Mouse (Mus musculus) lung, postnatal 0 days (tissue): ENCODE measurements around the gene Pbx4. TPM values are rescaled to one million over a fixed set of nuclear protein-coding genes. Genes with fewer than 3 reads are reported as not detected.

Source experiments
- ATAC-seq: fragments of 200-750 bp; cut with Nextera tagmentation; 2 replicates; pipeline ENCODE4 v1.8.0; 2017; ENCODE audit warnings: moderate library complexity
- DNase-seq: peaks from one replicate; pipeline ENCODE4 v3.0.0-alpha.2; 2016; ENCODE audit warnings: low spot score
- H3K27ac ChIP-seq: fragments of 300-500 bp; sonication (generic); 2 replicates; pipeline ENCODE4 v1.5.1; 2014; ENCODE audit warnings: antibody characterized with exemption, mild to moderate bottlenecking, low read length, mixed read lengths
- H3K27me3 ChIP-seq: fragments of 300-500 bp; sonication (generic); replicated peaks from 2 replicates; pipeline ENCODE4 v1.6.1; 2014; ENCODE audit warnings: low read length, mixed read lengths; ENCODE audit not compliant: insufficient read depth
- H3K36me3 ChIP-seq: fragments of 300-500 bp; sonication (generic); 2 replicates; pipeline ENCODE4 v1.6.1; 2014; ENCODE audit warnings: low read length, mixed read lengths; ENCODE audit not compliant: insufficient read depth
- H3K4me1 ChIP-seq: fragments of 300-500 bp; sonication (generic); 2 replicates; pipeline ENCODE4 v1.6.1; 2014; ENCODE audit warnings: antibody characterized with exemption, low read depth, low read length, mixed read lengths; ENCODE audit not compliant: insufficient read depth
- H3K4me2 ChIP-seq: fragments of 300-500 bp; sonication (generic); replicated peaks from 2 replicates; pipeline ENCODE4 v1.6.1; 2014; ENCODE audit warnings: low read depth, mild to moderate bottlenecking, low read length, moderate library complexity, mixed read lengths
- H3K4me3 ChIP-seq: fragments of 300-500 bp; sonication (generic); 2 replicates; pipeline ENCODE4 v1.5.1; 2014; ENCODE audit warnings: low read depth, low read length
- H3K9ac ChIP-seq: fragments of 300-500 bp; sonication (generic); replicated peaks from 2 replicates; pipeline ENCODE4 v1.6.1; 2014; ENCODE audit warnings: low read depth, mild to moderate bottlenecking
- H3K9me3 ChIP-seq: fragments of 300-500 bp; sonication (generic); 2 replicates; pipeline ENCODE4 v1.6.1; 2016; ENCODE audit warnings: low read length, mixed read lengths
- CTCF ChIP-seq: IDR thresholded peaks from 2 replicates; pipeline ENCODE4 v1.5.1; 2016; ENCODE audit warnings: antibody characterized with exemption, mild to moderate bottlenecking
- EP300 ChIP-seq: IDR thresholded peaks from 2 replicates; pipeline ENCODE4 v1.6.1; 2016; ENCODE audit warnings: antibody characterized with exemption, mild to moderate bottlenecking, control low read depth
- WGBS: fragments of 180-500 bp; shearing (Covaris S2); extraction: QIAGEN DNeasy Blood & Tissue Kit; methylation state at CpG from one replicate; pipeline ENCODE4 v1.1.7; 2014; 5-methylcytosine and 5-hydroxymethylcytosine counted together
- polyA plus RNA-seq: library from polyadenylated mRNA; unstranded; fragments of >200 nt; fragmentation: Nextera tagmentation; extraction: Ambion mirVana; gene quantifications from 2 replicates; pipeline ENCODE4 v1.2.1, GENCODE M21; 2015

Gene Pbx4
- polyA plus RNA-seq, 1 experiment from 2014 or later, result 17.0 TPM

GRCm38 (mm10) chr8:69801796-69802195 lies 30.5 kb upstream of the Pbx4 start:
- Histone ChIP-seq H3K9me3 (no peaks in the 10 kb centered on the region), H3K27me3 (no peaks in the 10 kb centered on the region)

GRCm38 (mm10) chr8:69802216-69802615 lies 30.1 kb upstream of the Pbx4 start:
- TF ChIP-seq EP300, result no peak
- TF ChIP-seq CTCF, result no peak
- H3K9ac ChIP-seq, result no peak overlapping the region
- no peak overlapping the region for H3K27ac ChIP-seq
- H3K4me3 ChIP-seq, result no peak overlapping the region
- no peaks in the 10 kb centered on the region for H3K9me3 ChIP-seq
- H3K36me3 ChIP-seq, result peaks cover 66% of the 10 kb centered on the region
- no peaks in the 10 kb centered on the region for H3K4me1 ChIP-seq
- no peak overlapping the region for H3K4me2 ChIP-seq
- H3K27me3 ChIP-seq, result no peaks in the 10 kb centered on the region
- DNase-seq (no peak), ATAC-seq (no peak)

More at GRCm38 (mm10) chr8:69801796-69802195, 30.5 kb upstream of the Pbx4 start:
- ATAC-seq (no peak), DNase-seq (no peak)
- Histone ChIP-seq H3K4me3 (no peak overlapping the region), H3K27ac (no peak overlapping the region), H3K9ac (no peak overlapping the region), H3K36me3 (peaks cover 70% of the 10 kb centered on the region), H3K4me1 (no peaks in the 10 kb centered on the region), H3K4me2 (no peak overlapping the region)
- 98% methylated on average over 4 of the region's 4 CpGs for WGBS
- TF ChIP-seq CTCF (no peak), EP300 (no peak)

- H3K4me1 ChIP-seq, result no peaks in the 10 kb centered on the region
- H3K27me3 ChIP-seq, result no peaks in the 10 kb centered on the region
- H3K36me3 ChIP-seq, result peaks cover 54% of the 10 kb centered on the region
- no peak for TF ChIP-seq CTCF
- no peak for TF ChIP-seq EP300
- DNase-seq (no peak), ATAC-seq (no peak)
- H3K9ac ChIP-seq, result no peak overlapping the region
- no peak overlapping the region for H3K4me2 ChIP-seq
- 92% methylated on average over 7 of the region's 7 CpGs for WGBS
- no peak overlapping the region for H3K27ac ChIP-seq
- H3K4me3 ChIP-seq, result no peak overlapping the region
- no peaks in the 10 kb centered on the region for H3K9me3 ChIP-seq
Observed at GRCm38 (mm10) chr8:69803366-69803765, 28.9 kb upstream of the Pbx4 start.

GRCm38 (mm10) chr8:69804537-69804936 lies 27.8 kb upstream of the Pbx4 start:
- Histone ChIP-seq H3K36me3 (peaks cover 44% of the 10 kb centered on the region), H3K9ac (no peak overlapping the region), H3K4me1 (no peaks in the 10 kb centered on the region), H3K9me3 (no peaks in the 10 kb centered on the region), H3K27me3 (no peaks in the 10 kb centered on the region), H3K27ac (no peak overlapping the region), H3K4me2 (no peak overlapping the region), H3K4me3 (no peak overlapping the region)
- ATAC-seq (no peak), DNase-seq (no peak)
- 93% methylated on average over 6 of the region's 6 CpGs for WGBS
- no peak for TF ChIP-seq CTCF
- TF ChIP-seq EP300, result no peak

- H3K4me2 ChIP-seq, result no peak overlapping the region
- TF ChIP-seq CTCF, result no peak
- no peak for TF ChIP-seq EP300
- H3K9me3 ChIP-seq, result no peaks in the 10 kb centered on the region
- DNase-seq, result no peak
- H3K4me3 ChIP-seq, result no peak overlapping the region
- 94% methylated on average over 10 of the region's 10 CpGs for WGBS
- no peaks in the 10 kb centered on the region for H3K27me3 ChIP-seq
- H3K4me1 ChIP-seq, result no peaks in the 10 kb centered on the region
- H3K27ac ChIP-seq, result no peak overlapping the region
- ATAC-seq, result no peak
- H3K9ac ChIP-seq, result no peak overlapping the region
- H3K36me3 ChIP-seq, result peaks cover 38% of the 10 kb centered on the region
Observed at GRCm38 (mm10) chr8:69805086-69805485, 27.2 kb upstream of the Pbx4 start.

- DNase-seq (no peak), ATAC-seq (no peak)
- TF ChIP-seq EP300, result no peak
- TF ChIP-seq CTCF, result no peak
- Histone ChIP-seq H3K4me1 (no peaks in the 10 kb centered on the region), H3K4me3 (no peak overlapping the region), H3K27ac (no peak overlapping the region), H3K4me2 (no peak overlapping the region), H3K27me3 (no peaks in the 10 kb centered on the region), H3K9ac (no peak overlapping the region), H3K9me3 (no peaks in the 10 kb centered on the region), H3K36me3 (peaks cover 34% of the 10 kb centered on the region)
- 87% methylated on average over 8 of the region's 9 CpGs for WGBS
Observed at GRCm38 (mm10) chr8:69805491-69805890, 26.8 kb upstream of the Pbx4 start.

GRCm38 (mm10) chr8:69807236-69807635 lies 25.1 kb upstream of the Pbx4 start:
- Histone ChIP-seq H3K36me3 (peaks cover 22% of the 10 kb centered on the region), H3K9ac (no peak overlapping the region), H3K4me2 (no peak overlapping the region), H3K4me3 (no peak overlapping the region), H3K4me1 (no peaks in the 10 kb centered on the region), H3K27me3 (no peaks in the 10 kb centered on the region), H3K9me3 (no peaks in the 10 kb centered on the region), H3K27ac (no peak overlapping the region)
- DNase-seq (no peak), ATAC-seq (no peak)
- WGBS, result 89% methylated on average over 5 of the region's 5 CpGs
- TF ChIP-seq EP300, result no peak
- no peak for TF ChIP-seq CTCF
